14 mouse cellular contexts compared by ENCODE assay signal in genomic region chr15:12053610-12054009, GRCm38 (mm10).
"Had no signal": no experiment of that assay in that cellular context is flagged by ENCODE, and none has a peak within 500 bp of the region (broad histone marks: within the 10 kb centered on the region; RNA-seq: fewer than 3 reads in every experiment).

No protein-coding gene starts in this region.

- ATAC-seq: lung, postnatal 0 days; midbrain, embryonic 16.5 days had no signal

- DNase-seq: lung, adult 2 months; lung, postnatal 14 days; lung, postnatal 36 days; midbrain, embryonic 14.5 days; retina, postnatal 1 day; right cerebral cortex, adult 18-20 months; right cerebral cortex, postnatal 25 days; right cerebral cortex, postnatal 4 days; spleen, adult 18-20 months; thymus, adult 18-20 months; thymus, postnatal 14 days; thymus, postnatal 36 days had no signal
